Mouse (Mus musculus) MEL (cell line): ENCODE data around the gene Hspa1a.
"Not testable (repeated sequence)": the region's sequence is repeated elsewhere in the genome, so short reads cannot be mapped to it uniquely, and the experiment has no call there.

ENCODE experiments used
- CTCF ChIP-seq, 3 experiments: IDR thresholded peaks in 2 of 3; conservative IDR thresholded peaks in 1 of 3; 2 replicates each; pipeline ENCODE4 v1.5.1; 2011 to 2012; ENCODE audit warnings: low read length in 3 of 3, low read depth in 2 of 3, mild to moderate bottlenecking in 2 of 3, improper control_type of control experiment in 1 of 3, inconsistent platforms in 1 of 3, mixed read lengths in 1 of 3, moderate library complexity in 1 of 3; ENCODE audit not compliant: control insufficient read depth in 1 of 3, insufficient read depth in 1 of 3, poor library complexity in 1 of 3, severe bottlenecking in 1 of 3
- NELFE ChIP-seq: IDR thresholded peaks from 2 replicates; pipeline ENCODE4 v1.6.1; 2011; ENCODE audit warnings: low read depth, low read length, improper control_type of control experiment
- POLR2A ChIP-seq, 2 experiments: IDR thresholded peaks; 2 replicates each; pipeline ENCODE4 v1.6.1; 2011 to 2012; ENCODE audit warnings: low read length in 2 of 2, mild to moderate bottlenecking in 2 of 2, control low read depth in 1 of 2, improper control_type of control experiment in 1 of 2, low read depth in 1 of 2, moderate library complexity in 1 of 2; ENCODE audit not compliant: control insufficient read depth in 1 of 2, insufficient read depth in 1 of 2, poor library complexity in 1 of 2
- TAL1 ChIP-seq: IDR thresholded peaks from 2 replicates; pipeline ENCODE4 v1.6.1; 2012; ENCODE audit warnings: mild to moderate bottlenecking, inconsistent platforms, low read length, moderate library complexity, mixed read lengths
- USF1 ChIP-seq: IDR thresholded peaks from 2 replicates; pipeline ENCODE4 v1.6.1; 2014; ENCODE audit warnings: low read depth, mild to moderate bottlenecking, inconsistent platforms, low read length, improper control_type of control experiment, moderate library complexity

DNA sequence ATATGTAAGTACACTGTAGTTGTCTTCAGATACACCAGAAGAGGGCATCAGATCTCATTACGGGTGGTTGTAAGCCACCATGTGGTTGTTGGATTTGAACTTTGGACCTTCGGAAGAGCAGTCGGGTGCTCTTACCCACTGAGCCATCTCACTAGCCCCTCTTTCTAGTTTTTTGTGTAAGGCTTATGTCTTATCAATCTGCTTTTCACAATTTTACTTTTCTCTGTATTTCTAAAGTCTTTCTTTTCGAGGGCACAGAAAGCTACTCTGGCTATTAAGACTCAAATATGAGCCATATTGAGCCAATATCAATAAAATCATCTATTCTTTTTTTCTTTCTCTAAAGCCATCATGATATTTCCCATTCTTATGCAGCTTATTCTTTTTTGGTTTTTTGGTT is 23.2 kb upstream of the Hspa1a start:
- TF ChIP-seq CTCF (IDR thresholded peaks at IDR 0.05 in 2 of 3, conservative IDR thresholded peaks at IDR 0.05 in 1 of 3; ENCODE audit: control insufficient read depth in 1 of 3, insufficient read depth in 1 of 3, low read depth in 2 of 3, low read length in 3 of 3, poor library complexity in 1 of 3, severe bottlenecking in 1 of 3); USF1; TAL1; POLR2A (IDR thresholded peaks at IDR 0.05; ENCODE audit: control insufficient read depth in 1 of 2, insufficient read depth in 1 of 2, low read depth in 1 of 2, low read length in 2 of 2, poor library complexity in 1 of 2); NELFE: not testable (repeated sequence)
